Mouse (Mus musculus): ENCODE measurements around the gene Aldh9a1. TPM values are rescaled to one million over a fixed set of nuclear protein-coding genes. Genes with fewer than 3 reads are reported as not detected.

Aldh9a1 gene
- 33.2 and 35.4 TPM in 2 replicates for polyA plus RNA-seq (2015; fragmentation: Nextera tagmentation; extraction: Ambion mirVana)

- Histone ChIP-seq H3K36me3 (ENCODE audit: insufficient read depth, low read length) (no peaks in the 10 kb centered on the region), H3K4me1 (ENCODE audit: insufficient read depth, low read depth, low read length) (0 out of 2 replicates have a peak, but pooled peaks cover 4% of the 10 kb centered on the region), H3K9ac (replicated peaks; ENCODE audit: low read depth) (peak within 1 kb of the TSS; percentile 58), H3K4me3 (ENCODE audit: low read depth, low read length) (peak within 1 kb of the TSS; percentile 70), H3K27me3 (replicated peaks; ENCODE audit: insufficient read depth, low read length) (no peaks in the 10 kb centered on the region), H3K4me2 (replicated peaks; ENCODE audit: low read depth, low read length) (peak within 1 kb of the TSS; percentile 94), H3K27ac (ENCODE audit: low read length) (peak within 1 kb of the TSS; percentile 82), H3K9me3 (ENCODE audit: low read length) (no peaks in the 10 kb centered on the region)
- DNase-seq (ENCODE audit: low spot score) (peak; percentile 94), ATAC-seq (peak; percentile 98)
- peak; percentile 54 for TF ChIP-seq EP300 (IDR thresholded peaks at IDR 0.05)
- 0 out of 2 replicates have a peak, but pooled peaks have one; percentile 17 for TF ChIP-seq CTCF (IDR thresholded peaks at IDR 0.05)
- WGBS, result under 1% methylated on average over 55 of the region's 55 CpGs
Observed at GRCm38 (mm10) chr1:167349815-167350596, at the start of gene Aldh9a1. Gene Aldh9a1 (plus strand): TSS chr1:167349991.

DNA sequence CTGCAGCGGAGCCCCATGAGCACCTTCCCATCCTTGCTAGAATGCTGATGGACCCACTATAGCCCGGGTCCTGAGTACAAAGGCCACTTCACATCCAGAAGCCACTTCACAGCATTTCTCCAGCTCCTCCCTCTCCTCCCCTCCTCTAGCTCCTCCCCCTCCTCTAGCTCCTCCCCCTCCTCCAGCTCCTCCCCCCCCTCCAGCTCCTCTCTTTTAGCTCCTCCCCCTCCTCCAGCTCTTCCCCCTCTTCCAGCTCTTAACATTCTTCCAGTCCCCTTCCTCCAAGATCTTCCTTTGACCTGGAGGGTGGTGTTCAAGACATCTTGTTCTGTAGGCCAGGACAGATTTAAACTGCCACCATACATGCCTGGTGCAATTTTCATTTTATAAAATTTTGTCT is 49.7 kb upstream of the Aldh9a1 start:
- Histone ChIP-seq H3K9ac (replicated peaks; ENCODE audit: low read depth) (no peak overlapping the region), H3K27ac (ENCODE audit: low read length) (no peak overlapping the region), H3K4me1 (ENCODE audit: insufficient read depth, low read depth, low read length) (no peaks in the 10 kb centered on the region), H3K4me3 (ENCODE audit: low read depth, low read length) (no peak overlapping the region), H3K36me3 (ENCODE audit: insufficient read depth, low read length) (no peaks in the 10 kb centered on the region), H3K4me2 (replicated peaks; ENCODE audit: low read depth, low read length) (no peak overlapping the region), H3K9me3 (ENCODE audit: low read length) (no peaks in the 10 kb centered on the region), H3K27me3 (replicated peaks; ENCODE audit: insufficient read depth, low read length) (no peaks in the 10 kb centered on the region)
- WGBS, result 70% methylated on average over 2 of the region's 2 CpGs
- ATAC-seq (no peak), DNase-seq (ENCODE audit: low spot score) (peak; percentile 6)
- TF ChIP-seq EP300 (IDR thresholded peaks at IDR 0.05) (no peak), CTCF (IDR thresholded peaks at IDR 0.05) (no peak)

GRCm38 (mm10) chr1:167305501-167306137 is 44.2 kb upstream of the Aldh9a1 start:
- DNase-seq (ENCODE audit: low spot score), result peak; percentile 51

GRCm38 (mm10) chr1:167306451-167307240 is 43.1 kb upstream of the Aldh9a1 start:
- ATAC-seq, result no peak
- DNase-seq (ENCODE audit: low spot score), result peak; percentile 23
- Histone ChIP-seq H3K4me2 (replicated peaks; ENCODE audit: low read depth, low read length) (no peak overlapping the region), H3K27ac (ENCODE audit: low read length) (no peak overlapping the region), H3K27me3 (replicated peaks; ENCODE audit: insufficient read depth, low read length) (no peaks in the 10 kb centered on the region), H3K9me3 (ENCODE audit: low read length) (no peaks in the 10 kb centered on the region), H3K4me1 (ENCODE audit: insufficient read depth, low read depth, low read length) (peaks cover 3% of the 10 kb centered on the region; the same call in 1 of the 2 replicates), H3K4me3 (ENCODE audit: low read depth, low read length) (no peak overlapping the region), H3K36me3 (ENCODE audit: insufficient read depth, low read length) (no peaks in the 10 kb centered on the region), H3K9ac (replicated peaks; ENCODE audit: low read depth) (no peak overlapping the region)
- no peak for TF ChIP-seq EP300 (IDR thresholded peaks at IDR 0.05)
- peak; percentile 59 for TF ChIP-seq CTCF (IDR thresholded peaks at IDR 0.05)
- 49% methylated on average over 5 of the region's 5 CpGs for WGBS

More at GRCm38 (mm10) chr1:167305501-167306137, 44.2 kb upstream of the Aldh9a1 start:
- H3K4me1 ChIP-seq (ENCODE audit: insufficient read depth, low read depth, low read length), result peaks cover 3% of the 10 kb centered on the region; the same call in 1 of the 2 replicates
- H3K27me3 ChIP-seq (replicated peaks; ENCODE audit: insufficient read depth, low read length), result no peaks in the 10 kb centered on the region
- TF ChIP-seq EP300 (IDR thresholded peaks at IDR 0.05) (no peak), CTCF (IDR thresholded peaks at IDR 0.05) (no peak)
- no peak overlapping the region for H3K27ac ChIP-seq (ENCODE audit: low read length)
- H3K4me2 ChIP-seq (replicated peaks; ENCODE audit: low read depth, low read length), result no peak overlapping the region
- ATAC-seq, result no peak
- no peak overlapping the region for H3K9ac ChIP-seq (replicated peaks; ENCODE audit: low read depth)
- no peak overlapping the region for H3K4me3 ChIP-seq (ENCODE audit: low read depth, low read length)
- no peaks in the 10 kb centered on the region for H3K36me3 ChIP-seq (ENCODE audit: insufficient read depth, low read length)
- 24% methylated on average over 7 of the region's 7 CpGs for WGBS
- no peaks in the 10 kb centered on the region for H3K9me3 ChIP-seq (ENCODE audit: low read length)

DNA sequence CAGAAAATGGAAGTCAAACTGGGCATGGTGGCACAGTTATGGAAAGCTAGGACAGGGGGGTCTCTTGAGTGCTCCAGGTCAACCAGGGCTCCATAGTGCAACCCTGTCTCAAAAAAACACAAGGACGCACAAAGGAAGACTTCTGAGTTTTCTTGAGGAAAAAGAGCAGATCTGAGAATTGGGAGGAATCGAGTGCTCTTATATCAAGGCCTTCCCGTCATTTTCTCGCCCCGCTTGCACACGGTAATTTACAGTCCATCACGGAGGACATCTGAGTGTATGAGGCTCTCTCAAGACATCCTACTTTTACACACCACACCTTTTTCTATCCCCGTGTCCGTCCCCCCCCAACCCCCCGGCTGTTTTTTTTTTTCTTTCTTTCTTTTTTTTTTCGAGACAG is 42.1 kb upstream of the Aldh9a1 start:
- no peak overlapping the region for H3K27ac ChIP-seq (ENCODE audit: low read length)
- H3K9ac ChIP-seq (replicated peaks; ENCODE audit: low read depth), result no peak overlapping the region
- H3K9me3 ChIP-seq (ENCODE audit: low read length), result no peaks in the 10 kb centered on the region
- no peak for TF ChIP-seq CTCF (IDR thresholded peaks at IDR 0.05)
- TF ChIP-seq EP300 (IDR thresholded peaks at IDR 0.05), result no peak
- WGBS, result 57% methylated on average over 11 of the region's 11 CpGs
- DNase-seq (ENCODE audit: low spot score), result no peak
- peak overlapping the region; percentile 94 for H3K4me2 ChIP-seq (replicated peaks; ENCODE audit: low read depth, low read length)
- H3K36me3 ChIP-seq (ENCODE audit: insufficient read depth, low read length), result no peaks in the 10 kb centered on the region
- H3K4me3 ChIP-seq (ENCODE audit: low read depth, low read length), result peak overlapping the region; percentile 87
- no peaks in the 10 kb centered on the region for H3K27me3 ChIP-seq (replicated peaks; ENCODE audit: insufficient read depth, low read length)
- no peak for ATAC-seq
- H3K4me1 ChIP-seq (ENCODE audit: insufficient read depth, low read depth, low read length), result peaks cover 3% of the 10 kb centered on the region; the same call in 1 of the 2 replicates

Measured in lung, postnatal 0 days (tissue).